Mouse (Mus musculus) kidney, adult 2 months (tissue): ENCODE data around the gene Igsf21.

Source experiments
- CTCF ChIP-seq: fragments of 200-500 bp; conservative IDR thresholded peaks from 2 replicates; pipeline ENCODE4 v1.5.1; 2011; ENCODE audit warnings: low read depth, mild to moderate bottlenecking, control low read depth, low read length, moderate library complexity, mixed read lengths; ENCODE audit not compliant: insufficient read depth, insufficient read length
- POLR2A ChIP-seq: fragments of 200-500 bp; IDR thresholded peaks from one replicate; pipeline ENCODE4 v1.6.1; 2011; ENCODE audit warnings: low read depth, low read length, control low read depth

GRCm38 (mm10) chr4:140188626-140189025 is 58.0 kb downstream of the Igsf21 start:
- no peak for TF ChIP-seq CTCF
- no peak for TF ChIP-seq POLR2A
